Mouse (Mus musculus): Measurements from ENCODE around the gene Ppib.

- no peak for TF ChIP-seq POLR2A (IDR thresholded peaks at IDR 0.05; ENCODE audit: insufficient read depth, low read depth, low read length)
- TF ChIP-seq CTCF (IDR thresholded peaks at IDR 0.05) = no peak
- TF ChIP-seq EP300 (IDR thresholded peaks at IDR 0.05; ENCODE audit: insufficient read depth, low read depth, low read length) = no peak
These were observed 50.1 kb downstream of the Ppib start for GRCm38 (mm10) chr9:66110126-66110525.
